ENCODE assay signal across 18 mouse cellular contexts in the genomic region with DNA sequence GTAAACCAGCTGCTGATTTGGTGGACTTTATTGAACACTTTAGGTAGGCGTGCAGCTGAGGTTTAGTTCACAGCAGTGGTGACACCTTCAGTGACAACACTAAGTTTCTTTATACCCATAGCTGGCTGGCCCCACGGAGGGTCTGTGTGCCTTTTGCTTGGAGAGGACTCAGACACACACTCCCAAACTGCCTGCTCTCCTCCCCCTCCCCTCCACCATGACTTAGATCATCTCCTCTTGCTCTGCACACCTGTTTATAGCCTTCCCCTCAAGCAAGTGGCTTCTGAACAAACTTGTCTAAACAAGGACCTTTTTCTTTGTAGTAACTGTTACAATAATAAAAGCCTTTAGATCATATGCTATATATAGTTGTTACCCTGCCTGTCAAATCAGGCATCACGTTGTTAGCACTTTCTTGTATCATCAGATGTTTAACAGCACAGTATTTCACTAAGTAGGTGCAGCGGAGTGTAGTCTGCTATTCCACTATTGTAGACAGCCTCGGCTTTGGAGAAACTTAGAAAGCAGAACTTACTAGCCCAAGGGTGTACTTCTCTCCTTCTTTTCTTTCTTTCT.
DNase-seq lines count a peak whose midpoint lies in the region; ATAC-seq and TF ChIP-seq lines count a peak whose summit lies in the region.
"Had no signal": no experiment of that assay in that cellular context is flagged by ENCODE, and none has a peak within 500 bp of the region (broad histone marks: within the 10 kb centered on the region; RNA-seq: fewer than 3 reads in every experiment).

No protein-coding gene starts in this region.

- H3K36me3 ChIP-seq in heart, embryonic 14.5 days (ENCODE audit: control insufficient read depth, insufficient read depth, low read length), result no peaks in the 10 kb centered on the region
- H3K36me3 ChIP-seq in limb, embryonic 10.5 days, result no peaks in the 10 kb centered on the region
- no peaks in the 10 kb centered on the region for H3K36me3 ChIP-seq in forebrain, embryonic 14.5 days (ENCODE audit: control insufficient read depth, insufficient read depth, low read length)
- H3K36me3 ChIP-seq: embryonic facial prominence, embryonic 15.5 days; G1E; neural tube, embryonic 12.5 days had no signal

- no peak for TF ChIP-seq CTCF in gastrocnemius, adult 2 months (IDR thresholded peaks at IDR 0.05)

- no peak for ATAC-seq in heart, embryonic 14.5 days (ENCODE audit: insufficient number of reproducible peaks, insufficient read depth, low FRiP score, low read depth)
- ATAC-seq in forebrain, embryonic 14.5 days, result no peak
- ATAC-seq: CD4-positive, CD25-positive, alpha-beta regulatory T cell, adult 4 months; hindbrain, postnatal 0 days had no signal

- 0 out of 2 replicates have a peak overlapping the region, but pooled peaks have one; percentile 0 for H3K4me3 ChIP-seq in gastrocnemius, adult 2 months
- H3K4me3 ChIP-seq in heart, embryonic 14.5 days (ENCODE audit: control insufficient read depth in 1 of 2, insufficient read depth in 1 of 2, low read depth in 1 of 2, low read length in 2 of 2), result no peak overlapping the region
- H3K4me3 ChIP-seq in limb, embryonic 10.5 days, result no peak overlapping the region
- H3K4me3 ChIP-seq in forebrain, embryonic 14.5 days (ENCODE audit: low read depth, low read length), result no peak overlapping the region
- H3K4me3 ChIP-seq: embryonic facial prominence, embryonic 15.5 days; neural tube, embryonic 12.5 days had no signal

- intact Hi-C loops in gastrocnemius, adult 2 months (cut with DNase I), result loop anchor here (2.0 kb wide), 1 partner anchor 357 kb away; no protein-coding TSS in a partner anchor
- intact Hi-C loops in gastrocnemius, postnatal 14 days (cut with DNase I; ENCODE audit: low total_unique reads), result no loop called here

- peak overlapping the region; percentile 46; the same call in 1 of the 2 replicates for H3K4me2 ChIP-seq in heart, embryonic 14.5 days (ENCODE audit: low read length)
- H3K4me2 ChIP-seq in forebrain, embryonic 14.5 days (ENCODE audit: low read length), result no peak overlapping the region
- H3K4me2 ChIP-seq: embryonic facial prominence, embryonic 15.5 days; neural tube, embryonic 12.5 days had no signal

- peak overlapping the region; percentile 66; the same call in 1 of the 2 replicates for H3K9ac ChIP-seq in heart, embryonic 14.5 days (ENCODE audit: low read length)
- H3K9ac ChIP-seq in forebrain, embryonic 14.5 days (ENCODE audit: low read length), result no peak overlapping the region
- H3K9ac ChIP-seq: embryonic facial prominence, embryonic 15.5 days; neural tube, embryonic 12.5 days had no signal

- no peaks in the 10 kb centered on the region for H3K27me3 ChIP-seq in heart, embryonic 14.5 days (ENCODE audit: control insufficient read depth, insufficient read depth, low read length)
- H3K27me3 ChIP-seq in limb, embryonic 10.5 days (ENCODE audit: low read depth, poor library complexity, severe bottlenecking), result peaks cover 5% of the 10 kb centered on the region; the same call in 1 of the 2 replicates
- no peaks in the 10 kb centered on the region for H3K27me3 ChIP-seq in forebrain, embryonic 14.5 days (replicated peaks; ENCODE audit: control insufficient read depth, insufficient read depth, low read length)
- H3K27me3 ChIP-seq: embryonic facial prominence, embryonic 15.5 days; neural tube, embryonic 12.5 days had no signal

- no peaks in the 10 kb centered on the region for H3K9me3 ChIP-seq in heart, embryonic 14.5 days (ENCODE audit: control insufficient read depth, low read length)
- H3K9me3 ChIP-seq in limb, embryonic 10.5 days (replicated peaks), result no peaks in the 10 kb centered on the region
- no peaks in the 10 kb centered on the region for H3K9me3 ChIP-seq in forebrain, embryonic 14.5 days (replicated peaks; ENCODE audit: control insufficient read depth, low read length)
- H3K9me3 ChIP-seq: embryonic facial prominence, embryonic 15.5 days; G1E; neural tube, embryonic 12.5 days had no signal

- peaks cover 30 to 33% of the 10 kb centered on the region in 2 experiments for H3K4me1 ChIP-seq in heart, embryonic 14.5 days (ENCODE audit: control insufficient read depth in 2 of 2, insufficient read depth in 2 of 2, low read length in 2 of 2)
- H3K4me1 ChIP-seq in limb, embryonic 10.5 days, result peaks cover 56% of the 10 kb centered on the region
- H3K4me1 ChIP-seq in forebrain, embryonic 14.5 days (ENCODE audit: control insufficient read depth, insufficient read depth, low read length), result no peaks in the 10 kb centered on the region

- 37% methylated on average over 5 of the region's 5 CpGs for WGBS in heart, embryonic 14.5 days
- 80% methylated on average over 5 of the region's 5 CpGs for WGBS in limb, embryonic 10.5 days
- WGBS in forebrain, embryonic 14.5 days, result 72% methylated on average over 5 of the region's 5 CpGs

- peak overlapping the region; percentile 99 for H3K27ac ChIP-seq in gastrocnemius, adult 2 months
- peak overlapping the region; percentile 98 to 99 for H3K27ac ChIP-seq in heart, embryonic 14.5 days (replicated peaks in 1 of 2; ENCODE audit: control insufficient read depth in 1 of 2, insufficient read depth in 1 of 2, low read depth in 2 of 2, low read length in 2 of 2)
- peak overlapping the region; percentile 26; the same call in 1 of the 2 replicates for H3K27ac ChIP-seq in limb, embryonic 10.5 days
- H3K27ac ChIP-seq in forebrain, embryonic 14.5 days (ENCODE audit: low read depth, low read length), result no peak overlapping the region
- H3K27ac ChIP-seq: embryonic facial prominence, embryonic 15.5 days; hindbrain, postnatal 0 days; neural tube, embryonic 12.5 days; stomach, postnatal 0 days had no signal

- peak; percentile 27 for DNase-seq in gastrocnemius, adult 2 months
- no peak for DNase-seq in gastrocnemius, postnatal 14 days
- no peak for DNase-seq in heart, adult 11 months
- no peak for DNase-seq in limb, embryonic 10.5 days (ENCODE audit: low spot score)
- peak; percentile 45 to 49 for DNase-seq in thymus, postnatal 10 days (ENCODE audit: low spot score in 2 of 2)
- DNase-seq in forebrain, embryonic 14.5 days (ENCODE audit: low spot score), result no peak
- DNase-seq in cerebellum, adult 9-10 months, result no peak
- DNase-seq: kidney, adult 2 months; kidney, postnatal 4 days; lung, adult 18-20 months; right cerebral cortex, postnatal 14 days had no signal

Comparison
In these comparisons a context has a peak if more than half of its experiments do, and no peak if none do; other contexts are left out.
1. DNase-seq: peak in gastrocnemius, adult 2 months (single experiment) and thymus, postnatal 10 days (2 of 2); none in gastrocnemius, postnatal 14 days (single experiment), heart, adult 11 months (single experiment), limb, embryonic 10.5 days (single experiment), forebrain, embryonic 14.5 days (single experiment) and cerebellum, adult 9-10 months (single experiment).